Mouse (Mus musculus) heart, postnatal 0 days (tissue): ENCODE results near the gene Nrbf2. TPM values are rescaled to one million over a fixed set of nuclear protein-coding genes. Genes with fewer than 3 reads are reported as not detected.

ENCODE experiments used
- ATAC-seq: fragments of 200-750 bp; cut with Nextera tagmentation; 2 replicates; pipeline ENCODE4 v1.8.0; 2017; ENCODE audit warnings: low read depth, moderate number of reproducible peaks, moderate library complexity; ENCODE audit not compliant: insufficient read depth
- DNase-seq: peaks from one replicate; pipeline ENCODE4 v3.0.0-alpha.2; 2016; ENCODE audit warnings: low spot score
- H3K27ac ChIP-seq: fragments of 300-500 bp; sonication (generic); 2 replicates; pipeline ENCODE4 v1.5.1; 2014; ENCODE audit warnings: low read depth, mild to moderate bottlenecking
- H3K27me3 ChIP-seq: fragments of 300-500 bp; sonication (generic); 2 replicates; pipeline ENCODE4 v1.6.1; 2014; ENCODE audit warnings: low read length, mixed read lengths; ENCODE audit not compliant: control insufficient read depth, insufficient read depth
- H3K36me3 ChIP-seq: fragments of 300-500 bp; sonication (generic); replicated peaks from 2 replicates; pipeline ENCODE4 v1.6.1; 2014; ENCODE audit warnings: low read length, mixed read lengths; ENCODE audit not compliant: control insufficient read depth, insufficient read depth
- H3K4me1 ChIP-seq: fragments of 300-500 bp; sonication (generic); 2 replicates; pipeline ENCODE4 v1.6.1; 2014; ENCODE audit warnings: antibody characterized with exemption; ENCODE audit not compliant: control insufficient read depth, insufficient read depth
- H3K4me2 ChIP-seq: fragments of 300-500 bp; sonication (generic); 2 replicates; pipeline ENCODE4 v1.6.1; 2014; ENCODE audit warnings: low read depth, mild to moderate bottlenecking, low read length, moderate library complexity
- H3K4me3 ChIP-seq: fragments of 300-500 bp; sonication (generic); 2 replicates; pipeline ENCODE4 v1.5.1; 2014; ENCODE audit warnings: low read depth, low read length
- H3K9ac ChIP-seq: fragments of 300-500 bp; sonication (generic); replicated peaks from 2 replicates; pipeline ENCODE4 v1.6.1; 2014; ENCODE audit warnings: low read depth, low read length, mixed read lengths
- H3K9me3 ChIP-seq: fragments of 300-500 bp; sonication (generic); replicated peaks from 2 replicates; pipeline ENCODE4 v1.6.1; 2016; ENCODE audit warnings: low read length; ENCODE audit not compliant: control insufficient read depth
- CTCF ChIP-seq: IDR thresholded peaks from 2 replicates; pipeline ENCODE4 v1.5.1; 2016; ENCODE audit warnings: antibody characterized with exemption, control low read depth, low read depth
- EP300 ChIP-seq: IDR thresholded peaks from 2 replicates; pipeline ENCODE4 v1.6.1; 2016; ENCODE audit warnings: antibody characterized with exemption, low read depth
- WGBS: fragments of 180-500 bp; shearing (Covaris S2); extraction: QIAGEN DNeasy Blood & Tissue Kit; methylation state at CpG from one replicate; pipeline ENCODE4 v1.1.7; 2014; 5-methylcytosine and 5-hydroxymethylcytosine counted together
- polyA plus RNA-seq: library from polyadenylated mRNA; unstranded; fragments of >200 nt; fragmentation: Nextera tagmentation; extraction: Ambion mirVana; gene quantifications from 2 replicates; pipeline ENCODE4 v1.2.1, GENCODE M21; 2015
- total RNA-seq: library from RNA; depleted of rRNA; stranded (reverse); fragments of >200 nt; gene quantifications from 2 replicates; pipeline ENCODE4 v1.2.3, GENCODE M21; 2014; ENCODE audit warnings: low replicate concordance

Nrbf2 gene
- total and polyA plus RNA-seq, 2 experiments from 2014 or later, result 12.5 to 24.3 TPM

GRCm38 (mm10) chr10:67252353-67252752, 32.8 kb downstream of the Nrbf2 start:
- Histone ChIP-seq H3K9ac (no peak overlapping the region), H3K36me3 (peaks cover 77% of the 10 kb centered on the region), H3K4me2 (no peak overlapping the region), H3K4me1 (no peaks in the 10 kb centered on the region), H3K9me3 (no peaks in the 10 kb centered on the region), H3K27ac (no peak overlapping the region), H3K4me3 (no peak overlapping the region), H3K27me3 (no peaks in the 10 kb centered on the region)
- DNase-seq (no peak), ATAC-seq (no peak)
- TF ChIP-seq CTCF (no peak), EP300 (no peak)
- 61% methylated on average over 5 of the region's 5 CpGs for WGBS

GRCm38 (mm10) chr10:67250846-67251245, 34.3 kb downstream of the Nrbf2 start:
- H3K36me3 ChIP-seq, result peaks cover 79% of the 10 kb centered on the region

GRCm38 (mm10) chr10:67249486-67249885, 35.6 kb downstream of the Nrbf2 start:
- H3K27ac ChIP-seq, result no peak overlapping the region
- no peak overlapping the region for H3K4me2 ChIP-seq
- H3K4me3 ChIP-seq, result no peak overlapping the region
- no peak overlapping the region for H3K9ac ChIP-seq
- no peaks in the 10 kb centered on the region for H3K4me1 ChIP-seq
- no peak for ATAC-seq
- H3K36me3 ChIP-seq, result peaks cover 79% of the 10 kb centered on the region
- TF ChIP-seq CTCF (no peak), EP300 (no peak)
- WGBS, result 75% methylated on average over 2 of the region's 2 CpGs
- H3K27me3 ChIP-seq, result no peaks in the 10 kb centered on the region
- DNase-seq, result no peak
- H3K9me3 ChIP-seq, result no peaks in the 10 kb centered on the region

More at GRCm38 (mm10) chr10:67250846-67251245, 34.3 kb downstream of the Nrbf2 start:
- Histone ChIP-seq H3K4me3 (no peak overlapping the region), H3K27me3 (no peaks in the 10 kb centered on the region), H3K9me3 (no peaks in the 10 kb centered on the region), H3K4me1 (no peaks in the 10 kb centered on the region), H3K9ac (no peak overlapping the region), H3K27ac (no peak overlapping the region), H3K4me2 (no peak overlapping the region)
- DNase-seq (no peak), ATAC-seq (no peak)
- WGBS, result 86% methylated on average over 6 of the region's 6 CpGs
- TF ChIP-seq EP300 (no peak), CTCF (no peak)

- ATAC-seq (no peak), DNase-seq (no peak)
- no peak overlapping the region for H3K9ac ChIP-seq
- 93% methylated on average over 4 of the region's 4 CpGs for WGBS
- H3K4me1 ChIP-seq, result no peaks in the 10 kb centered on the region
- no peak overlapping the region for H3K4me3 ChIP-seq
- H3K36me3 ChIP-seq, result peaks cover 69% of the 10 kb centered on the region
- H3K27me3 ChIP-seq, result no peaks in the 10 kb centered on the region
- no peak for TF ChIP-seq EP300
- peak; percentile 56 for TF ChIP-seq CTCF
- no peak overlapping the region for H3K27ac ChIP-seq
- H3K4me2 ChIP-seq, result no peak overlapping the region
- H3K9me3 ChIP-seq, result no peaks in the 10 kb centered on the region
Measured at GRCm38 (mm10) chr10:67247145-67247544, 38.0 kb downstream of the Nrbf2 start.

- Histone ChIP-seq H3K4me3 (no peak overlapping the region), H3K9me3 (no peaks in the 10 kb centered on the region), H3K4me1 (peaks cover 7% of the 10 kb centered on the region; the same call in 1 of the 2 replicates), H3K9ac (no peak overlapping the region), H3K27ac (no peak overlapping the region), H3K27me3 (no peaks in the 10 kb centered on the region), H3K4me2 (no peak overlapping the region), H3K36me3 (peaks cover 74% of the 10 kb centered on the region)
- TF ChIP-seq CTCF, result no peak
- no peak for TF ChIP-seq EP300
- ATAC-seq, result no peak
- DNase-seq, result no peak
- WGBS, result 58% methylated on average over 6 of the region's 6 CpGs
Measured at GRCm38 (mm10) chr10:67230439-67230838, 54.7 kb downstream of the Nrbf2 start.

GRCm38 (mm10) chr10:67226543-67226942, 58.6 kb downstream of the Nrbf2 start:
- Histone ChIP-seq H3K4me1 (peaks cover 11% of the 10 kb centered on the region; the same call in 1 of the 2 replicates), H3K27me3 (no peaks in the 10 kb centered on the region), H3K4me2 (no peak overlapping the region), H3K36me3 (peaks cover 61% of the 10 kb centered on the region), H3K9me3 (no peaks in the 10 kb centered on the region), H3K9ac (no peak overlapping the region), H3K4me3 (no peak overlapping the region), H3K27ac (peak overlapping the region; percentile 70)
- ATAC-seq (no peak), DNase-seq (no peak)
- WGBS, result 64% methylated on average over 14 of the region's 14 CpGs
- TF ChIP-seq EP300 (no peak), CTCF (no peak)
